Mouse (Mus musculus) MEL (cell line): Measurements from ENCODE around the gene Nmi. TPM values are rescaled to one million over a fixed set of nuclear protein-coding genes. Genes with fewer than 3 reads are reported as not detected.

ENCODE experiments used
- DNase-seq: peaks from one replicate; pipeline ENCODE4 v3.0.0; 2011; ENCODE audit warnings: low read depth, low spot score
- H3K27ac ChIP-seq: 2 replicates; pipeline ENCODE4 v1.5.1; 2012; ENCODE audit warnings: low read depth, mild to moderate bottlenecking, control low read depth, low read length, moderate library complexity; ENCODE audit not compliant: control insufficient read depth
- H3K27me3 ChIP-seq, 2 experiments: fragments of 150-350 bp in 1 of 2; sonication (generic) in 1 of 2; 2 replicates each; pipeline ENCODE4 v1.6.1; 2012; ENCODE audit warnings: low read length in 2 of 2, mild to moderate bottlenecking in 2 of 2, improper control_type of control experiment in 1 of 2, moderate library complexity in 1 of 2; ENCODE audit not compliant: insufficient read depth in 2 of 2, control insufficient read depth in 1 of 2
- H3K36me3 ChIP-seq, 2 experiments: 2 replicates each; pipeline ENCODE4 v1.6.1; 2012 to 2014; ENCODE audit warnings: low read length in 2 of 2, improper control_type of control experiment in 1 of 2, inconsistent platforms in 1 of 2, mild to moderate bottlenecking in 1 of 2; ENCODE audit not compliant: insufficient read depth in 2 of 2, control insufficient read depth in 1 of 2
- H3K4me1 ChIP-seq, 2 experiments: fragments of 150-350 bp in 1 of 2; sonication (generic) in 1 of 2; 2 replicates each; pipeline ENCODE4 v1.6.1; 2012; ENCODE audit warnings: low read length in 2 of 2, improper control_type of control experiment in 1 of 2, mild to moderate bottlenecking in 1 of 2; ENCODE audit not compliant: insufficient read depth in 2 of 2, control insufficient read depth in 1 of 2
- H3K4me3 ChIP-seq, 2 experiments: fragments of 150-350 bp in 1 of 2; sonication (generic) in 1 of 2; 2 replicates each; pipeline ENCODE4 v1.5.1; 2012; ENCODE audit warnings: low read depth in 2 of 2, low read length in 2 of 2, mild to moderate bottlenecking in 2 of 2, moderate library complexity in 2 of 2, control low read depth in 1 of 2, improper control_type of control experiment in 1 of 2; ENCODE audit not compliant: control insufficient read depth in 1 of 2, insufficient read depth in 1 of 2
- H3K79me2 ChIP-seq: 2 replicates; pipeline ENCODE4 v1.6.1; 2012; ENCODE audit warnings: mild to moderate bottlenecking, low read length, moderate library complexity; ENCODE audit not compliant: control insufficient read depth, poor library complexity, insufficient read depth
- H3K9ac ChIP-seq: 2 replicates; pipeline ENCODE4 v1.6.1; 2012; ENCODE audit warnings: low read depth, mild to moderate bottlenecking, control low read depth, low read length, moderate library complexity; ENCODE audit not compliant: control insufficient read depth, poor library complexity, severe bottlenecking
- H3K9me3 ChIP-seq: fragments of 150-350 bp; sonication (generic); replicated peaks from 2 replicates; pipeline ENCODE4 v1.6.1; 2012; ENCODE audit warnings: mild to moderate bottlenecking, low read length, improper control_type of control experiment, moderate library complexity; ENCODE audit not compliant: insufficient read depth
- BHLHE40 ChIP-seq: IDR thresholded peaks from 2 replicates; pipeline ENCODE4 v1.6.1; 2012; ENCODE audit warnings: low read depth, mild to moderate bottlenecking, inconsistent platforms, low read length, improper control_type of control experiment, borderline replicate concordance
- CHD1 ChIP-seq: IDR thresholded peaks from 2 replicates; pipeline ENCODE4 v1.6.1; 2012; ENCODE audit warnings: low read depth, mild to moderate bottlenecking, inconsistent platforms, low read length, improper control_type of control experiment
- E2F4 ChIP-seq: IDR thresholded peaks from 2 replicates; pipeline ENCODE4 v1.6.1; 2011; ENCODE audit warnings: low read depth, low read length, improper control_type of control experiment, borderline replicate concordance
- ELF1 ChIP-seq: IDR thresholded peaks from 2 replicates; pipeline ENCODE4 v1.6.1; 2014; ENCODE audit warnings: low read depth, mild to moderate bottlenecking, inconsistent platforms, low read length, improper control_type of control experiment, moderate library complexity
- GABPA ChIP-seq: IDR thresholded peaks from 2 replicates; pipeline ENCODE4 v1.6.1; 2012; ENCODE audit warnings: low read depth, mild to moderate bottlenecking, inconsistent platforms, low read length, improper control_type of control experiment, moderate library complexity
- GATA1 ChIP-seq: IDR thresholded peaks from 2 replicates; pipeline ENCODE4 v1.6.1; 2011; ENCODE audit warnings: low read depth, low read length, improper control_type of control experiment
- JUND ChIP-seq: IDR thresholded peaks from 2 replicates; pipeline ENCODE4 v1.6.1; 2011; ENCODE audit warnings: low read depth, mild to moderate bottlenecking, improper control_type of control experiment, low read length
- KAT2A ChIP-seq: conservative IDR thresholded peaks from 2 replicates; pipeline ENCODE4 v1.6.1; 2012; ENCODE audit warnings: low read depth, low read length, improper control_type of control experiment, inconsistent platforms
- MAZ ChIP-seq: IDR thresholded peaks from 2 replicates; pipeline ENCODE4 v1.6.1; 2012; ENCODE audit warnings: low read depth, mild to moderate bottlenecking, inconsistent platforms, low read length, improper control_type of control experiment
- MEF2A ChIP-seq: IDR thresholded peaks from 2 replicates; pipeline ENCODE4 v1.6.1; 2014; ENCODE audit warnings: low read depth, mild to moderate bottlenecking, inconsistent platforms, low read length, improper control_type of control experiment; ENCODE audit not compliant: poor library complexity, insufficient replicate concordance, severe bottlenecking; ENCODE audit errors: extremely low read depth
- MYB ChIP-seq: IDR thresholded peaks from 2 replicates; pipeline ENCODE4 v1.6.1; 2011; ENCODE audit warnings: mild to moderate bottlenecking, low read depth, low read length, improper control_type of control experiment
- MYC ChIP-seq: IDR thresholded peaks from 2 replicates; pipeline ENCODE4 v1.6.1; 2011; ENCODE audit warnings: low read depth, mild to moderate bottlenecking, low read length, improper control_type of control experiment, moderate library complexity
- NELFE ChIP-seq: IDR thresholded peaks from 2 replicates; pipeline ENCODE4 v1.6.1; 2011; ENCODE audit warnings: low read depth, low read length, improper control_type of control experiment
- NRF1 ChIP-seq: IDR thresholded peaks from 2 replicates; pipeline ENCODE4 v1.6.1; 2014; ENCODE audit warnings: low read depth, mild to moderate bottlenecking, inconsistent platforms, low read length, improper control_type of control experiment, moderate library complexity; ENCODE audit not compliant: poor library complexity, insufficient read depth, severe bottlenecking
- POLR2A ChIP-seq, 2 experiments: IDR thresholded peaks; 2 replicates each; pipeline ENCODE4 v1.6.1; 2011 to 2012; ENCODE audit warnings: low read length in 2 of 2, mild to moderate bottlenecking in 2 of 2, control low read depth in 1 of 2, improper control_type of control experiment in 1 of 2, low read depth in 1 of 2, moderate library complexity in 1 of 2; ENCODE audit not compliant: control insufficient read depth in 1 of 2, insufficient read depth in 1 of 2, poor library complexity in 1 of 2
- POLR2AphosphoS5 ChIP-seq: IDR thresholded peaks from 2 replicates; pipeline ENCODE4 v1.6.1; 2012; ENCODE audit warnings: low read depth, borderline replicate concordance, mild to moderate bottlenecking, inconsistent platforms, low read length, moderate library complexity, mixed read lengths
- RAD21 ChIP-seq: IDR thresholded peaks from 2 replicates; pipeline ENCODE4 v1.6.1; 2011; ENCODE audit warnings: mild to moderate bottlenecking, low read depth, low read length, improper control_type of control experiment
- RCOR1 ChIP-seq: IDR thresholded peaks from 2 replicates; pipeline ENCODE4 v1.6.1; 2012; ENCODE audit warnings: low read depth, mild to moderate bottlenecking, inconsistent platforms, low read length, improper control_type of control experiment
- SIN3A ChIP-seq: IDR thresholded peaks from 2 replicates; pipeline ENCODE4 v1.6.1; 2012; ENCODE audit warnings: low read length, improper control_type of control experiment, inconsistent platforms
- SMC3 ChIP-seq: IDR thresholded peaks from 2 replicates; pipeline ENCODE4 v1.6.1; 2011; ENCODE audit warnings: low read depth, low read length, improper control_type of control experiment
- TAL1 ChIP-seq: IDR thresholded peaks from 2 replicates; pipeline ENCODE4 v1.6.1; 2012; ENCODE audit warnings: mild to moderate bottlenecking, inconsistent platforms, low read length, moderate library complexity, mixed read lengths
- TBP ChIP-seq: IDR thresholded peaks from 2 replicates; pipeline ENCODE4 v1.8.0; 2011; ENCODE audit warnings: low read depth, low read length, improper control_type of control experiment
- TCF12 ChIP-seq: IDR thresholded peaks from 2 replicates; pipeline ENCODE4 v1.6.1; 2014; ENCODE audit warnings: low read depth, mild to moderate bottlenecking, inconsistent platforms, low read length, improper control_type of control experiment, moderate library complexity
- USF2 ChIP-seq, 2 experiments: IDR thresholded peaks; 2 replicates each; pipeline ENCODE4 v1.6.1; 2011 to 2012; ENCODE audit warnings: improper control_type of control experiment in 2 of 2, low read length in 2 of 2, borderline replicate concordance in 1 of 2, inconsistent platforms in 1 of 2, low read depth in 1 of 2, mild to moderate bottlenecking in 1 of 2; ENCODE audit not compliant: insufficient read depth in 1 of 2
- ZC3H11A ChIP-seq: IDR thresholded peaks from 2 replicates; pipeline ENCODE4 v1.6.1; 2012; ENCODE audit warnings: low read depth, mild to moderate bottlenecking, inconsistent platforms, low read length, improper control_type of control experiment
- ZMIZ1 ChIP-seq: IDR thresholded peaks from 2 replicates; pipeline ENCODE4 v1.6.1; 2012; ENCODE audit warnings: low read depth, mild to moderate bottlenecking, inconsistent platforms, low read length, improper control_type of control experiment, moderate library complexity
- polyA plus RNA-seq, 2 experiments: library from polyadenylated mRNA; stranded (reverse) in 1 of 2; unstranded in 1 of 2; fragments of >175 nt in 1 of 2; fragments of >200 nt in 1 of 2; gene quantifications; 2 replicates each; pipeline versions ENCODE4 v1.2.1 to v1.2.4; 2012; ENCODE audit warnings: low replicate concordance in 2 of 2, low read depth in 1 of 2; ENCODE audit not compliant: insufficient read length in 2 of 2, insufficient read depth in 1 of 2, missing spikeins in 1 of 2
- total RNA-seq: library from RNA; depleted of rRNA; stranded (reverse); fragments of 300-350 nt; gene quantifications from 2 replicates; pipeline ENCODE4 v1.2.3, GENCODE M21; 2012

Nmi gene
- total and polyA plus RNA-seq, 3 experiments, result 12.1 to 14.1 TPM; not detected in 1

- Histone ChIP-seq H3K9me3 (no peaks in the 10 kb centered on the region), H3K4me1 (no peaks in the 10 kb centered on the region), H3K79me2 (no peaks in the 10 kb centered on the region), H3K27me3 (peaks cover 5 to 11% of the 10 kb centered on the region in 2 experiments; a peak in 3 of 4 replicates), H3K27ac (no peak overlapping the region), H3K36me3 (no peaks in the 10 kb centered on the region), H3K9ac (no peak overlapping the region)
- DNase-seq, result no peak
- TF ChIP-seq TBP (no peak), RCOR1 (no peak), MEF2A (no peak), ELF1 (no peak), NELFE (no peak), MYB (no peak), NRF1 (no peak), MYC (no peak), SIN3A (no peak), USF2 (IDR thresholded peaks at IDR 0.05; ENCODE audit: borderline replicate concordance in 1 of 2, insufficient read depth in 1 of 2, low read depth in 1 of 2, low read length in 2 of 2) (no peak), BHLHE40 (no peak), GATA1 (no peak), ZC3H11A (no peak), TCF12 (no peak)
- TF ChIP-seq, all 39 proteins: peak for 0
- H3K4me3 ChIP-seq, result no peak overlapping the region
Observed at GRCm38 (mm10) chr2:51986695-51987094, 13.4 kb upstream of the Nmi start.

GRCm38 (mm10) chr2:51986157-51986556, 12.9 kb upstream of the Nmi start:
- DNase-seq, result no peak
- H3K4me1 ChIP-seq, result no peaks in the 10 kb centered on the region
- H3K36me3 ChIP-seq, result no peaks in the 10 kb centered on the region
- no peaks in the 10 kb centered on the region for H3K9me3 ChIP-seq
- no peak overlapping the region for H3K4me3 ChIP-seq
- TF ChIP-seq JUND, result no peak
- no peak for TF ChIP-seq POLR2AphosphoS5
- TF ChIP-seq NRF1, result no peak
- TF ChIP-seq SMC3, result no peak
- TF ChIP-seq KAT2A, result no peak
- TF ChIP-seq POLR2A (IDR thresholded peaks at IDR 0.05; ENCODE audit: control insufficient read depth in 1 of 2, insufficient read depth in 1 of 2, low read depth in 1 of 2, low read length in 2 of 2, poor library complexity in 1 of 2), result no peak
- TF ChIP-seq MAZ, result no peak
- TF ChIP-seq TAL1, result no peak
- no peak for TF ChIP-seq ZMIZ1
- TF ChIP-seq GABPA, result no peak
- TF ChIP-seq USF2 (IDR thresholded peaks at IDR 0.05; ENCODE audit: borderline replicate concordance in 1 of 2, insufficient read depth in 1 of 2, low read depth in 1 of 2, low read length in 2 of 2), result no peak
- TF ChIP-seq GATA1, result no peak
- no peak for TF ChIP-seq NELFE
- TF ChIP-seq ELF1, result no peak
- TF ChIP-seq CHD1, result no peak
- TF ChIP-seq E2F4, result no peak
- no peak for TF ChIP-seq RAD21
- peaks cover 5 to 8% of the 10 kb centered on the region in 2 experiments; a peak in 3 of 4 replicates for H3K27me3 ChIP-seq
- no peak overlapping the region for H3K27ac ChIP-seq
- no peak overlapping the region for H3K9ac ChIP-seq
- no peaks in the 10 kb centered on the region for H3K79me2 ChIP-seq
